Mouse (Mus musculus) intestine, embryonic 14.5 days (tissue): Measurements from ENCODE around the gene Cbwd1. TPM values are rescaled to one million over a fixed set of nuclear protein-coding genes. Genes with fewer than 3 reads are reported as not detected.

Experiments
- microRNA-seq: library from miRNA; unstranded; fragments of <30 nt; microRNA quantifications from one replicate; pipeline ENCODE4, GENCODE M21; 2016
- polyA plus RNA-seq: library from polyadenylated mRNA; unstranded; fragments of >200 nt; fragmentation: Nextera tagmentation; extraction: Ambion mirVana; gene quantifications from 2 replicates; pipeline ENCODE4 v1.2.1, GENCODE M21; 2014

The Cbwd1 gene
- polyA plus RNA-seq, 1 experiment from 2014 or later = 15.4 TPM

Small RNAs within 50 kb of the gene (microRNA-seq; reads per million reads assigned to microRNA genes)
- not detected for gene Mir3084-1

Other genes with a start within 250 kb of the Cbwd1 start
- 8.8 and 10.0 TPM in 2 replicates for gene Pgm5, start 99.8 kb downstream of the Cbwd1 start, polyA plus RNA-seq
- gene Gm10053, start 85.9 kb downstream of the Cbwd1 start, polyA plus RNA-seq = 280 and 300 TPM in 2 replicates
- not detected in 2 replicates for gene Foxd4, start 60.4 kb downstream of the Cbwd1 start, polyA plus RNA-seq
- gene Dock8, start 37.9 kb upstream of the Cbwd1 start, polyA plus RNA-seq = 3.3 and 4.5 TPM in 2 replicates